Mouse (Mus musculus): ENCODE measurements around the gene Insyn1. TPM values are rescaled to one million over a fixed set of nuclear protein-coding genes. Genes with fewer than 3 reads are reported as not detected.

Gene Insyn1
- polyA plus RNA-seq, 1 experiment from 2014 or later: 2.2 TPM

DNA sequence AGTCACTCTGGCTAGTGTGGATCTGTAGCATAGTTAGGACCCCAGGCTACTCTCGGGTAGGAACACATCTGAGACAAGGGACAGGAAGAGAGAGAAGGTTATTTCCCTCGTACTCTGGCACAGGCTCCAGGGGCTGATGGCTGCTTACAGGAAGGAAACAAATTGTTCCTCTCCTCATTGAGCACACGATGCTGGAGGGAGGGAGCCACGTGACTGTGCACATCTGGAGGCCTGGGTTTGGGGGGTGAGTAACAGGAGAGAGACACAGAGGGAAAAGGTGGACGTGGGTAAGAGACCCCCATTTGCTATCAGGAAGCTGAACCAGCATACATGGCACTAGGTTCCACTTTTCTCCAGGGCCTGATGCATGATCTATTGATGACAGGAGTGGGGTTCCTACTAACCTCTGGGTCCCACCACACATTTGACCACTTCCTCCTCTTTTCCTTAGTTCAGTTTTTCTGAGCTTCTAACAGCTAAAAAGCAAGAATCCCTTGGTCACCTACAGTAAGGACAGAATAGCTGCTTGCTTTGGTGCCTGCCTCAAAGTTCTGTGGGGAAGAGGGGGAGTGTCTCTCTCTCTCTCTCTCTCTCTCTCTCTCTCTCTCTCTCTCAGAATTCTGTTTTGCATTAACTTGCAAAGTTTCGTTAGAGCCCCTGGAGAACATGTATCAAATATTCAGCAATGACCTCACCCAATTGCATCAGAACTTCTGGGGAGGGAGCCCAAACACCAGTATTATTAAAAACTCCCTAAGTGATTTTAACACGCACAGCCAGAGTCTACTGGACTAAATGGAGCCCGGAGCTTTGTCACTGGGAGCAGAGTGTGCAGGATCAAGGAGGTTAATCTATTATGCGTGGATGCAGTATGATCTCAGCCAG is 29.7 kb downstream of the Insyn1 start:
- Histone ChIP-seq H3K9ac (ENCODE audit: low read length) (no peak overlapping the region), H3K4me2 (ENCODE audit: low read depth, severe bottlenecking) (no peak overlapping the region), H3K27ac (replicated peaks; ENCODE audit: low read depth, low read length) (no peak overlapping the region), H3K36me3 (ENCODE audit: control insufficient read depth, insufficient read depth, low read length) (no peaks in the 10 kb centered on the region), H3K4me3 (ENCODE audit: low read depth, low read length) (no peak overlapping the region), H3K27me3 (ENCODE audit: control insufficient read depth, insufficient read depth, low read length) (no peaks in the 10 kb centered on the region), H3K4me1 (ENCODE audit: control insufficient read depth, insufficient read depth, low read length) (peaks cover 10% of the 10 kb centered on the region; the same call in 1 of the 2 replicates), H3K9me3 (ENCODE audit: control insufficient read depth, low read length) (no peaks in the 10 kb centered on the region)
- DNase-seq (ENCODE audit: low spot score) (no peak), ATAC-seq (ENCODE audit: insufficient number of reproducible peaks, low FRiP score, low TSS enrichment, low read depth) (no peak)
- 42% methylated on average over 9 of the region's 9 CpGs for WGBS

DNA sequence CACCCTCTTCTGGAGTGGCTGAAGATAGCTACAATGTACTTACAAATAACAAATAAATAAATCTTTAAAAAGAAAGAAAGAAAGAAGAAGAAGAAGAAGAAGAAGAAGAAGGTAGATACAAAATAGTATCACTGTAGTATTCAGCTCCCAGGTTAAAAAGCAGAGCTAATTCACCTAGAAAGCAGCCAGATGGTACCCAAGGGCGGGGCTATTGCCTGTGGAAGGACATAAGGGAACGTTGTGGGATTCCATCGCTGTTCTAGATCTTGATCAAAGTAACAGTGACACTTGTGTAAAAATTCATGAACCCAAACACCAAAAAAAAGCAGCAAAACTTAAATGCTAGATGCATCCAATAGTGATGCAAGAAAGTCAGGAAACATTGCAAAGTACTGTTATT is 31.6 kb downstream of the Insyn1 start:
- Histone ChIP-seq H3K4me3 (ENCODE audit: low read depth, low read length) (no peak overlapping the region), H3K9me3 (ENCODE audit: control insufficient read depth, low read length) (no peaks in the 10 kb centered on the region), H3K4me1 (ENCODE audit: control insufficient read depth, insufficient read depth, low read length) (peaks cover 10% of the 10 kb centered on the region; the same call in 1 of the 2 replicates), H3K36me3 (ENCODE audit: control insufficient read depth, insufficient read depth, low read length) (no peaks in the 10 kb centered on the region; the same call in 1 of the 2 replicates), H3K27ac (replicated peaks; ENCODE audit: low read depth, low read length) (no peak overlapping the region), H3K9ac (ENCODE audit: low read length) (no peak overlapping the region), H3K4me2 (ENCODE audit: low read depth, severe bottlenecking) (no peak overlapping the region), H3K27me3 (ENCODE audit: control insufficient read depth, insufficient read depth, low read length) (no peaks in the 10 kb centered on the region)
- ATAC-seq (ENCODE audit: insufficient number of reproducible peaks, low FRiP score, low TSS enrichment, low read depth): no peak
- no peak for DNase-seq (ENCODE audit: low spot score)
- 71% methylated on average over 3 of the region's 3 CpGs for WGBS

GRCm38 (mm10) chr9:58520816-58521581 is 32.6 kb downstream of the Insyn1 start:
- Histone ChIP-seq H3K4me3 (ENCODE audit: low read depth, low read length) (no peak overlapping the region), H3K9me3 (ENCODE audit: control insufficient read depth, low read length) (no peaks in the 10 kb centered on the region), H3K4me1 (ENCODE audit: control insufficient read depth, insufficient read depth, low read length) (peaks cover 10% of the 10 kb centered on the region; the same call in 1 of the 2 replicates), H3K9ac (ENCODE audit: low read length) (no peak overlapping the region), H3K4me2 (ENCODE audit: low read depth, severe bottlenecking) (no peak overlapping the region), H3K27me3 (ENCODE audit: control insufficient read depth, insufficient read depth, low read length) (no peaks in the 10 kb centered on the region), H3K36me3 (ENCODE audit: control insufficient read depth, insufficient read depth, low read length) (no peaks in the 10 kb centered on the region; the same call in 1 of the 2 replicates), H3K27ac (replicated peaks; ENCODE audit: low read depth, low read length) (no peak overlapping the region)
- ATAC-seq (ENCODE audit: insufficient number of reproducible peaks, low FRiP score, low TSS enrichment, low read depth) (no peak), DNase-seq (ENCODE audit: low spot score) (no peak)
- WGBS: 71% methylated on average over 5 of the region's 5 CpGs

DNA sequence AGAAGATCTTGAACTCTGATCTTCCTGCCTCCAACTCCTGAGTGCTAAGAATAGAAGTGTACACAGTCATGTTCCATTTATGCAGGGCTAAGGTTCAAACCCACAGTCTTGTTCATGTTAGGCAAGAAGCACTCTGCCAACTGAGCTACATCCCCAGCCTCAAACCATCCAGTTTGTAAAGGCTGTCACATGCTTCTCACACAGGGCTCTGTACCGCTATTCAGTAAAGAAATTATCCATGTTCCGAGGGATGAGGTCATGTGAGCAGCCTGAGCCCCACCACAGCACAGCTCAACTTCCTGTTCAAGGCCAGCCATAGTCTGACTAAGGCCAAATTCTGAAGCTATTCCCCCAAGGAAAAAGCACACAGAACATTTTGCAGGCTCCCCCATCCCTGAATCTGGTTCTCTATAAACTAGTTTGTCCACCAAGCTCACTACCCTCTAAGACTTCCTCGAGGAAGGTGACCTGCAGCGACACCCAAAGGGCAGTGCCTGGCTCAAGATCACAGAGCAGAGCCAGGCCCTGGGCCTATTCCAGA is 33.5 kb downstream of the Insyn1 start:
- H3K9ac ChIP-seq (ENCODE audit: low read length): no peak overlapping the region
- no peak overlapping the region for H3K4me3 ChIP-seq (ENCODE audit: low read depth, low read length)
- H3K4me1 ChIP-seq (ENCODE audit: control insufficient read depth, insufficient read depth, low read length): peaks cover 10% of the 10 kb centered on the region; the same call in 1 of the 2 replicates
- H3K36me3 ChIP-seq (ENCODE audit: control insufficient read depth, insufficient read depth, low read length): no peaks in the 10 kb centered on the region; the same call in 1 of the 2 replicates
- DNase-seq (ENCODE audit: low spot score) (no peak), ATAC-seq (ENCODE audit: insufficient number of reproducible peaks, low FRiP score, low TSS enrichment, low read depth) (no peak)
- H3K27ac ChIP-seq (replicated peaks; ENCODE audit: low read depth, low read length): no peak overlapping the region
- 60% methylated on average over 4 of the region's 4 CpGs for WGBS
- H3K27me3 ChIP-seq (ENCODE audit: control insufficient read depth, insufficient read depth, low read length): no peaks in the 10 kb centered on the region
- H3K4me2 ChIP-seq (ENCODE audit: low read depth, severe bottlenecking): no peak overlapping the region
- no peaks in the 10 kb centered on the region for H3K9me3 ChIP-seq (ENCODE audit: control insufficient read depth, low read length)

DNA sequence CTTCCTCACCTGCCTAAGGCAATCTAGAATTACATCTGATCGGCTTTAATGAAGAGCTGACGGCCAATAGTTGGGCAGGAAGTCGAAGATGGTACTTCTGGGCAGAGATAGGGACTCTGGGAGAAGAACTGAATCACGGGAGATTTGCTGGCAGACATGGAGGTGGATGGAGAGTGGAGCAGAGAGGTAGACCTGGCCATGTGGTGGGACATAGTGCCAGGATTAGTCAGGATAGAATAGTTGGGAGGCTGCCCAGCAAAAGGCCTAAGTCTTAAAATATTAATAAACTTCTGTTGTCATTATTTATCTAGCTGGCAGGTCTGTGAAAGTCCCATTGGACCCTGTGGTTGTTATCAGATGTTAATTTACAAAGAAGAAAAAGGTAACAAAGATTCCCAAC is 36.7 kb downstream of the Insyn1 start:
- Histone ChIP-seq H3K9me3 (ENCODE audit: control insufficient read depth, low read length) (no peaks in the 10 kb centered on the region), H3K27ac (replicated peaks; ENCODE audit: low read depth, low read length) (no peak overlapping the region), H3K4me3 (ENCODE audit: low read depth, low read length) (no peak overlapping the region), H3K36me3 (ENCODE audit: control insufficient read depth, insufficient read depth, low read length) (no peaks in the 10 kb centered on the region; the same call in 1 of the 2 replicates), H3K4me1 (ENCODE audit: control insufficient read depth, insufficient read depth, low read length) (no peaks in the 10 kb centered on the region), H3K27me3 (ENCODE audit: control insufficient read depth, insufficient read depth, low read length) (no peaks in the 10 kb centered on the region), H3K4me2 (ENCODE audit: low read depth, severe bottlenecking) (no peak overlapping the region), H3K9ac (ENCODE audit: low read length) (no peak overlapping the region)
- WGBS: 91% methylated on average over 4 of the region's 4 CpGs
- no peak for DNase-seq (ENCODE audit: low spot score)
- no peak for ATAC-seq (ENCODE audit: insufficient number of reproducible peaks, low FRiP score, low TSS enrichment, low read depth)

DNA sequence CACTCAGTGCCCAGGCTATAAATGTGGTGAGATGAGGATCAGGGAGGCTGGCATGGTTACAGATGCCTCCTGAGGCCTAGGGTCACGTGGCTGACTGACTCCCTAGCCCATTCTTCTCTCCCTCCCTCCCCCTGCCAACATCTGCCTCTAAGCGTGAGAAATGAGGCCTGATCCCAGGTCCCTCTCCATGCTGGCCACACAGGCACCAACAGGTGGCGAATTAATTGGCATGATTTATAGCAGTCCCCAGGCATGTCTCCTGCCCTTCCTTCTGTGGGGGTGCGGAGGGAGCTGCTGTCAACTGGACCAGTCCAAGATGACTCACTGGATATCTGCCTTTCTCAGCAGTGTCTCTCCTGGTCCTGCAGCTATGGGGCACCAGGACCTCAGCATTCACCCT is 39.4 kb downstream of the Insyn1 start:
- no peaks in the 10 kb centered on the region; the same call in 1 of the 2 replicates for H3K36me3 ChIP-seq (ENCODE audit: control insufficient read depth, insufficient read depth, low read length)
- no peak for ATAC-seq (ENCODE audit: insufficient number of reproducible peaks, low FRiP score, low TSS enrichment, low read depth)
- 44% methylated on average over 4 of the region's 4 CpGs for WGBS
- no peaks in the 10 kb centered on the region for H3K9me3 ChIP-seq (ENCODE audit: control insufficient read depth, low read length)
- H3K9ac ChIP-seq (ENCODE audit: low read length): no peak overlapping the region
- H3K4me1 ChIP-seq (ENCODE audit: control insufficient read depth, insufficient read depth, low read length): no peaks in the 10 kb centered on the region
- H3K4me3 ChIP-seq (ENCODE audit: low read depth, low read length): no peak overlapping the region
- no peak overlapping the region for H3K27ac ChIP-seq (replicated peaks; ENCODE audit: low read depth, low read length)
- H3K4me2 ChIP-seq (ENCODE audit: low read depth, severe bottlenecking): no peak overlapping the region
- DNase-seq (ENCODE audit: low spot score): no peak
- no peaks in the 10 kb centered on the region for H3K27me3 ChIP-seq (ENCODE audit: control insufficient read depth, insufficient read depth, low read length)

- WGBS: 88% methylated on average over 13 of the region's 13 CpGs
- DNase-seq (ENCODE audit: low spot score) (no peak), ATAC-seq (ENCODE audit: insufficient number of reproducible peaks, low FRiP score, low TSS enrichment, low read depth) (no peak)
- Histone ChIP-seq H3K4me3 (ENCODE audit: low read depth, low read length) (no peak overlapping the region), H3K9me3 (ENCODE audit: control insufficient read depth, low read length) (no peaks in the 10 kb centered on the region), H3K27me3 (ENCODE audit: control insufficient read depth, insufficient read depth, low read length) (no peaks in the 10 kb centered on the region), H3K4me1 (ENCODE audit: control insufficient read depth, insufficient read depth, low read length) (no peaks in the 10 kb centered on the region), H3K9ac (ENCODE audit: low read length) (no peak overlapping the region), H3K4me2 (ENCODE audit: low read depth, severe bottlenecking) (no peak overlapping the region), H3K27ac (replicated peaks; ENCODE audit: low read depth, low read length) (no peak overlapping the region), H3K36me3 (ENCODE audit: control insufficient read depth, insufficient read depth, low read length) (peaks cover 2% of the 10 kb centered on the region; the same call in 1 of the 2 replicates)
Observed at GRCm38 (mm10) chr9:58530407-58530806, 42.0 kb downstream of the Insyn1 start.

DNA sequence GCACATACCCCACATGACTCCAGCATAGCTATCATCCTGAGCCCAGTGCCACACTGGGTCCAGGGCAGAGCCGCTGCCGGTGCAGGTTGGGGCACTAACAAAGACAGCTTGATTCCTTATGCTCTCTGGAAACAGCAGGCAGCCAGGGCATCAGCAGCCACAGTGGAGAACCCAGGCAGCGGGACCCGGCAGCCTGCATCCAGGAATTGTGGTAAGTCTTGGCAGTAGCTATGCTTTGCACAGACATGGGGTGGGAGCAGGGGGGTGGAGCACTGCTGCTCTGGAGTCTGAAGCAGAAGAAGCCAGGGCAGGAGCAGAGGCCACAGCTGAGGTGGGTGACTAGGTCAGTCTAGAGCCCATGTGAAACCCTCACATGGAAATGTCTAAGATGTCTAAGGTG is 43.8 kb downstream of the Insyn1 start:
- WGBS: 90% methylated on average over 4 of the region's 4 CpGs
- no peak overlapping the region for H3K4me2 ChIP-seq (ENCODE audit: low read depth, severe bottlenecking)
- ATAC-seq (ENCODE audit: insufficient number of reproducible peaks, low FRiP score, low TSS enrichment, low read depth) (no peak), DNase-seq (ENCODE audit: low spot score) (no peak)
- H3K36me3 ChIP-seq (ENCODE audit: control insufficient read depth, insufficient read depth, low read length): peaks cover 2% of the 10 kb centered on the region; the same call in 1 of the 2 replicates
- no peaks in the 10 kb centered on the region for H3K4me1 ChIP-seq (ENCODE audit: control insufficient read depth, insufficient read depth, low read length)
- no peaks in the 10 kb centered on the region for H3K27me3 ChIP-seq (ENCODE audit: control insufficient read depth, insufficient read depth, low read length)
- H3K27ac ChIP-seq (replicated peaks; ENCODE audit: low read depth, low read length): no peak overlapping the region
- no peak overlapping the region for H3K9ac ChIP-seq (ENCODE audit: low read length)
- no peaks in the 10 kb centered on the region for H3K9me3 ChIP-seq (ENCODE audit: control insufficient read depth, low read length)
- no peak overlapping the region for H3K4me3 ChIP-seq (ENCODE audit: low read depth, low read length)
